Mouse (Mus musculus): ENCODE results near the gene Lalba.

GRCm38 (mm10) chr15:98448521-98448920 is 34.0 kb downstream of the Lalba start:
- TF ChIP-seq GATA1 (IDR thresholded peaks at IDR 0.05; ENCODE audit: borderline replicate concordance, low read length) (no peak), FLI1 (IDR thresholded peaks at IDR 0.05; ENCODE audit: low read length) (no peak)

Measured in megakaryocyte, embryonic 14.5 days (primary cell).